Mouse (Mus musculus): ENCODE results near the gene Rbks.
A peak's percentile ranks its signal among the peaks of the same experiment; 100 is the strongest.

Gene Rbks

GRCm38 (mm10) chr5:31673431-31673830 lies 24.0 kb downstream of the Rbks start:
- no peak for DNase-seq

GRCm38 (mm10) chr5:31671137-31671536 lies 26.3 kb downstream of the Rbks start:
- no peak for DNase-seq

GRCm38 (mm10) chr5:31669984-31670383 lies 27.4 kb downstream of the Rbks start:
- no peak for DNase-seq

- no peak for DNase-seq
Observed at GRCm38 (mm10) chr5:31668325-31668968, 29.0 kb downstream of the Rbks start.

- DNase-seq = no peak
Observed at GRCm38 (mm10) chr5:31666176-31666575, 31.3 kb downstream of the Rbks start.

GRCm38 (mm10) chr5:31655688-31656190 lies 41.7 kb downstream of the Rbks start:
- DNase-seq = no peak

GRCm38 (mm10) chr5:31650518-31651288 lies 46.7 kb downstream of the Rbks start:
- no peak for DNase-seq

GRCm38 (mm10) chr5:31647327-31647726 lies 50.1 kb downstream of the Rbks start:
- DNase-seq = no peak

- DNase-seq = no peak
Observed at GRCm38 (mm10) chr5:31646574-31646973, 50.9 kb downstream of the Rbks start.

- no peak for DNase-seq
Observed at GRCm38 (mm10) chr5:31645798-31646197, 51.6 kb downstream of the Rbks start.

- no peak for DNase-seq
Observed at GRCm38 (mm10) chr5:31644847-31645246, 52.6 kb downstream of the Rbks start.

GRCm38 (mm10) chr5:31644272-31644671 lies 53.2 kb downstream of the Rbks start:
- no peak for DNase-seq

- DNase-seq = no peak
Observed at GRCm38 (mm10) chr5:31642300-31642699, 55.1 kb downstream of the Rbks start.

GRCm38 (mm10) chr5:31640542-31640941 lies 56.9 kb downstream of the Rbks start:
- DNase-seq = no peak

GRCm38 (mm10) chr5:31636636-31637253 lies 60.7 kb downstream of the Rbks start:
- no peak for DNase-seq

- DNase-seq = no peak
Observed at GRCm38 (mm10) chr5:31634679-31635078, 62.7 kb downstream of the Rbks start.

- no peak for DNase-seq
Observed at GRCm38 (mm10) chr5:31634161-31634560, 63.3 kb downstream of the Rbks start.

GRCm38 (mm10) chr5:31631169-31631568 lies 66.3 kb downstream of the Rbks start:
- peak in 1 of 2 experiments; percentile 12 for DNase-seq

GRCm38 (mm10) chr5:31630064-31630463 lies 67.4 kb downstream of the Rbks start:
- DNase-seq = peak in 1 of 2 experiments; percentile 6

GRCm38 (mm10) chr5:31628555-31628954 lies 68.9 kb downstream of the Rbks start:
- no peak for DNase-seq

GRCm38 (mm10) chr5:31627562-31628526 lies 69.6 kb downstream of the Rbks start:
- DNase-seq = no peak

- no peak for DNase-seq
Observed at GRCm38 (mm10) chr5:31627117-31627516, 70.3 kb downstream of the Rbks start.

GRCm38 (mm10) chr5:31620326-31620725 lies 77.1 kb downstream of the Rbks start:
- no peak for DNase-seq

All from kidney, adult 8-10 months (tissue).